Mouse (Mus musculus) embryonic facial prominence, embryonic 12.5 days (tissue): Measurements from ENCODE around the gene Ube2e3. TPM values are rescaled to one million over a fixed set of nuclear protein-coding genes. Genes with fewer than 3 reads are reported as not detected.

Experiments used
- ATAC-seq: fragments of 200-750 bp; cut with Nextera tagmentation; 2 replicates; pipeline ENCODE4 v1.8.0; 2017; ENCODE audit not compliant: insufficient number of reproducible peaks, insufficient read depth, low FRiP score, low TSS enrichment
- H3K27ac ChIP-seq: fragments of 300-500 bp; sonication (generic); 2 replicates; pipeline ENCODE4 v1.5.1; 2016; ENCODE audit warnings: mild to moderate bottlenecking
- H3K27me3 ChIP-seq: fragments of 300-500 bp; sonication (generic); 2 replicates; pipeline ENCODE4 v1.6.1; 2016; ENCODE audit warnings: mild to moderate bottlenecking, moderate library complexity
- H3K36me3 ChIP-seq: fragments of 300-500 bp; sonication (generic); 2 replicates; pipeline ENCODE4 v1.6.1; 2016; ENCODE audit warnings: mild to moderate bottlenecking
- H3K4me1 ChIP-seq: fragments of 300-500 bp; sonication (generic); 2 replicates; pipeline ENCODE4 v1.6.1; 2016
- H3K4me2 ChIP-seq: fragments of 300-500 bp; sonication (generic); replicated peaks from 2 replicates; pipeline ENCODE4 v1.6.1; 2016; ENCODE audit warnings: mild to moderate bottlenecking, moderate library complexity
- H3K4me3 ChIP-seq: fragments of 300-500 bp; sonication (generic); 2 replicates; pipeline ENCODE4 v1.5.1; 2016; ENCODE audit warnings: mild to moderate bottlenecking
- H3K9ac ChIP-seq: fragments of 300-500 bp; sonication (generic); 2 replicates; pipeline ENCODE4 v1.6.1; 2016; ENCODE audit warnings: mild to moderate bottlenecking, moderate library complexity
- H3K9me3 ChIP-seq: fragments of 300-500 bp; sonication (generic); 2 replicates; pipeline ENCODE4 v1.6.1; 2016; ENCODE audit warnings: mild to moderate bottlenecking, moderate library complexity
- WGBS: fragments of 180-500 bp; shearing (Covaris S2); methylation state at CpG from one replicate; pipeline ENCODE4 v1.1.7; 2016; 5-methylcytosine and 5-hydroxymethylcytosine counted together
- polyA plus RNA-seq: library from polyadenylated mRNA; unstranded; fragments of >200 nt; fragmentation: Nextera tagmentation; extraction: Ambion mirVana; gene quantifications from 2 replicates; pipeline ENCODE4 v1.2.1, GENCODE M21; 2016

Ube2e3 gene
- polyA plus RNA-seq, 1 experiment from 2014 or later, result 213 TPM

DNA sequence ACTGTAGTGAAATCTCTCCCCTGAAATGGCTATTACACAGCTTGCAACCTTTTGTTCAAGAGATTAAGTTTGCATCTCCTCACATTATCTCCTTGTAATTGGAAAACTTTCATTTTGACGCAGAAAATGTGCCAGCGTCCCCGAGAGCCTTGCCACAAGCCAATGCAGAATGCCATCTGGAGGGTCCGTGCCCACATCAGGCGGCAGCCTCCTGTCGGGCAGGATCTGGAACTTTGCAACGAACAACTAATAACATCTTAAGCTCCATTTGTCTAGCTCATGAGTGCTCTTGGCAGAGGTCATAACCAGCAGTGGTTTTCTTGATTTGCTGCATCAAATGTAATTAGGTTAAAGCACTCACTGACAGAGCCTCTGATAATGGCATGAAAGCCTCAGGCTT, 93.1 kb downstream of the Ube2e3 start:
- Histone ChIP-seq H3K4me2 (no peak overlapping the region), H3K9me3 (no peaks in the 10 kb centered on the region), H3K9ac (no peak overlapping the region), H3K4me3 (no peak overlapping the region), H3K27me3 (no peaks in the 10 kb centered on the region), H3K4me1 (peaks cover 25% of the 10 kb centered on the region; the same call in 1 of the 2 replicates), H3K36me3 (no peaks in the 10 kb centered on the region), H3K27ac (no peak overlapping the region)
- WGBS, result 32% methylated on average over 7 of the region's 7 CpGs
- ATAC-seq, result no peak

DNA sequence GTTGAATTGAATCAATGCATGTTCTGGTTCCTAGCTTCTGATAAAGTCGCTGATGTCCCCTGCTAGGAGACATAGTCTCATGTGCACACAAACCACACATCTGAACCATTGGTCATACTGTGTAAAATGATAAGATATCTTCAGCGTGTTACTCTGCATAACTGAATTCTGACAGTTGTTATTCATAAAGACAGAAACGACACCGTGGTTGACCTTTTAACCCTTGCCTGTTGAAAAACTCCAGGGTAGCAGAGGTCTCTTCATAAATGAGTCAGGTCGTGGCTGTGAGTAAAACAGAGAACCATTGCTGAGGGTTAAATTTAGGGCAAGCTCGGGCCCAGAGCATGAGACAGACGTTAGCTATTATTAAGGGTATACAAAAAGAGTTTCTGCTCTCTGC, 93.7 kb downstream of the Ube2e3 start:
- Histone ChIP-seq H3K4me2 (no peak overlapping the region), H3K27ac (no peak overlapping the region), H3K4me1 (peaks cover 25% of the 10 kb centered on the region; the same call in 1 of the 2 replicates), H3K36me3 (no peaks in the 10 kb centered on the region), H3K9ac (no peak overlapping the region), H3K4me3 (no peak overlapping the region), H3K27me3 (no peaks in the 10 kb centered on the region), H3K9me3 (no peaks in the 10 kb centered on the region)
- 13% methylated on average over 7 of the region's 7 CpGs for WGBS
- ATAC-seq, result 0 out of 2 replicates have a peak, but pooled peaks have one; percentile 35

DNA sequence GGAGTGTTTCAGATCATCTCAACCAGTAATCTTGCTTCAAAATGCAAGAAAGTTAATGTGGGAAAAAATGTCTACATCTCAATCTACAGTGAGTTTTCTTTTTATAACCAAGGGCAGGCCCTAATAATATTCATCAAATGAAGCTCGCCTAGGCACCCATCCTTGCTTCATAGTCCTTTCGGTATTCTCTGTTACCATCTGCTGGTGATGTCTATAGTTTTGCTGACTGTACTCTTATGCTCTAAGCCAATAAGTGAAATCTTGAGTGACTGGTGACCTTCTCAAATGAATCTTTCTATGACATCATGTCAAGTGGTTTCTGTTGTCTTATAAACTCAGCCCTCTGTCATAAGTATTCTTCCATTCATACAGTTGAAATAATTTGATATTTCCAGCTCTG, 97.1 kb downstream of the Ube2e3 start:
- Histone ChIP-seq H3K4me1 (peaks cover 20% of the 10 kb centered on the region; the same call in 1 of the 2 replicates), H3K27me3 (no peaks in the 10 kb centered on the region), H3K27ac (no peak overlapping the region), H3K9ac (no peak overlapping the region), H3K9me3 (no peaks in the 10 kb centered on the region), H3K36me3 (no peaks in the 10 kb centered on the region), H3K4me3 (no peak overlapping the region), H3K4me2 (no peak overlapping the region)
- no peak for ATAC-seq
- 87% methylated on average over 2 of the region's 2 CpGs for WGBS

DNA sequence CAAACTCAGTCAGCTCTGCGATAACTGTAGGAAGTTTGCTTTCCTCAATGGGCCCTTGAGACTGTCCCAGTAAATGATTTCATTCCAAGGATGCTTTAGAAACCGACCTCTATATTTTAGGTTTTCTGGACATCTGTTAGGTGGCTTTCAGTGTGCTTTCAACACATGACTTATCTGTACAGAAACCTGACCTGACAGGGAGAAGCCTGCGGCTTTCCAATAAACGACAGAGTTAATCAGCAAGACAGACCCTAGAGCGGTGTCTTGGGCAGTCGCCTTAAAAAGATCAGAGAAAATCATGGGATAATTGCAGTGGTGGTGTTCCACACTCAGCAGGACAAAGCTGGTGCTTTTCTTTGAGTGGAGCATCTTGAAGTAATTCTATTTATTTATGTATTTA, 97.5 kb downstream of the Ube2e3 start:
- H3K4me1 ChIP-seq, result peaks cover 17% of the 10 kb centered on the region; the same call in 1 of the 2 replicates
- no peaks in the 10 kb centered on the region for H3K9me3 ChIP-seq
- H3K36me3 ChIP-seq, result no peaks in the 10 kb centered on the region
- no peak overlapping the region for H3K4me3 ChIP-seq
- H3K9ac ChIP-seq, result no peak overlapping the region
- no peak overlapping the region for H3K27ac ChIP-seq
- H3K4me2 ChIP-seq, result no peak overlapping the region
- 39% methylated on average over 6 of the region's 6 CpGs for WGBS
- ATAC-seq, result no peak
- H3K27me3 ChIP-seq, result no peaks in the 10 kb centered on the region

DNA sequence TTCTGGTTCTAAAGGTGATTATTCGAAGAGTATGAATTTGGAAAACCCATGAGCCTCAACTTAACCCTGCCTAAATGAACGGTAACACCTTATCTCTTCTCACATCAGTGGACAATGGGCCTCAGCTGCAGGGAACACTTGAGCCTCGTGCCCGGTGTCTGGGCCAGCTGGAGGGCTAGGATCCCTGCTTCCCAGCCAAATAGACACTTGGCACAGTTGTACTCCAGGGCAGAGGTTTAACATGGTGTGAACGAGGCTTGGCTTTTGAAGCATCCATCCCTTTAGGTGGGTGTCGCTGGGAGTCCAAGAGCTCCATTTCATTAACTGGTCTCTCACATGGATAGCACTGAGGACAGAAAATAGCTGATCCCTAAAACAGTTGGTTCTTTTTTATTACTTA, 102.2 kb downstream of the Ube2e3 start:
- no peaks in the 10 kb centered on the region for H3K9me3 ChIP-seq
- no peak overlapping the region for H3K4me2 ChIP-seq
- H3K4me3 ChIP-seq, result no peak overlapping the region
- 75% methylated on average over 6 of the region's 6 CpGs for WGBS
- H3K9ac ChIP-seq, result no peak overlapping the region
- H3K27me3 ChIP-seq, result no peaks in the 10 kb centered on the region
- H3K4me1 ChIP-seq, result no peaks in the 10 kb centered on the region
- no peaks in the 10 kb centered on the region for H3K36me3 ChIP-seq
- ATAC-seq, result no peak
- no peak overlapping the region for H3K27ac ChIP-seq
